Mouse (Mus musculus): ENCODE measurements at regions not wholly inside any gene's neighbourhood (a gene's known extent, or its start where the extent isn't known, plus 50 kb on each side); places are given as distances from the start of the nearest gene placed in this dataset.

DNA sequence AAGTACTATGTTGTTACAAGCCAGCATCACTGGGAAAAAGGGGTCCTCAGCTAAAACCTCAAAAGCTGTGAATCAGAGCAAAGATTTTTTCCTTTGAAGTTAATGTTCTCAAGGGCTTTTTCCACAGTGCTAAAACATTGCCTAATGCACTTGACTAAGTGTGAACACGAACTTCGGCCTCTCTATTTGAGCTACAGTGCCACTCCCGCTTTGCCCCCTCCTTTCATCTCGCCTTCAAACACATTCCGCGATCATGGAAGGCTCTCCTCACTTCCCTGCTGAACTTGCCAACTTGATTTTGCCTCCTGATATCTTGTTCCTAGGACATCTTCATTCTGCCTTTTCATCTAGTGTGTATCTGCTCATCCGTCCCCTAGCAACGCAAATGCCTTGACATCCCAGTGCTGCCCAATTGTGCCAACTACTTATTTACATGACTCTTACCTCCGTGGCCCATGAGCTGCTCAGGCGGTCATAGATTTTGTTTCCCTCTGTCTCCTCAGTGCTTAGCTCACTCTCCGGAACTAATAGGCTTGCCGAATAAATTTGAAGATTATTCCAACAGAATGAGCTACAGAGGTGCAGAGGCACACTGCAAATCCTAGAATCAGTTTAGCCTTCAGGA is 116.6 kb upstream of the Kcnip4 start:
- WGBS: 85% methylated on average over 12 of the region's 12 CpGs
- Histone ChIP-seq H3K9ac (ENCODE audit: low read depth, low read length) (no peak overlapping the region), H3K27me3 (replicated peaks; ENCODE audit: control insufficient read depth, insufficient read depth, low read length) (no peaks in the 10 kb centered on the region), H3K4me1 (replicated peaks; ENCODE audit: control insufficient read depth, insufficient read depth, low read length) (no peaks in the 10 kb centered on the region), H3K36me3 (ENCODE audit: control insufficient read depth, insufficient read depth, low read length) (no peaks in the 10 kb centered on the region), H3K4me2 (no peak overlapping the region), H3K9me3 (ENCODE audit: control insufficient read depth, low read length) (no peaks in the 10 kb centered on the region), H3K27ac (ENCODE audit: low read depth, low read length) (no peak overlapping the region), H3K4me3 (ENCODE audit: low read depth, low read length) (no peak overlapping the region)
- ATAC-seq (replicated peaks; ENCODE audit: low FRiP score) (no peak), DNase-seq (ENCODE audit: low spot score) (no peak)

DNA sequence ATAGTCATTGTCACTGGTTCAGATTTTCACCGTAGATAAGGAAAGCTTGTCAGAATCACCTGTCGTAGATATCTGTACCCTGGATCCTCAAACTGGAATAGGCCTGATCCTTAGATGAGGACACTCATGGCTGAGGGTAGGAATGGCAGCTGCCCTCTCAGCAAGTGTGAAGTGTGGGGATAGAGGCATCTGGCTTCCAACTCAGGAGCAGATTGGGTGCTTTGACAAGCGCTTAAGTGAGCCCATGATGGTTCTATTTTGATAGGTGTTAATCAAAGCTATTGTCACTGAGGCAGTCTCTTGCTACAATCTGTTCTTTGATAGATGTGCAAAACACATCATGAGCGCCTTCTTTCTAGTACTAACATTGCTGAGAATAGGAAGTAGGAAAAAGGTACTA is 114.9 kb upstream of the Kcnip4 start:
- H3K9ac ChIP-seq (ENCODE audit: low read depth, low read length): no peak overlapping the region
- no peaks in the 10 kb centered on the region for H3K36me3 ChIP-seq (ENCODE audit: control insufficient read depth, insufficient read depth, low read length)
- DNase-seq (ENCODE audit: low spot score): no peak
- H3K9me3 ChIP-seq (ENCODE audit: control insufficient read depth, low read length): no peaks in the 10 kb centered on the region
- 85% methylated on average over 4 of the region's 4 CpGs for WGBS
- no peak overlapping the region for H3K4me3 ChIP-seq (ENCODE audit: low read depth, low read length)
- no peak for ATAC-seq (replicated peaks; ENCODE audit: low FRiP score)
- H3K27ac ChIP-seq (ENCODE audit: low read depth, low read length): no peak overlapping the region
- no peaks in the 10 kb centered on the region for H3K27me3 ChIP-seq (replicated peaks; ENCODE audit: control insufficient read depth, insufficient read depth, low read length)
- no peaks in the 10 kb centered on the region for H3K4me1 ChIP-seq (replicated peaks; ENCODE audit: control insufficient read depth, insufficient read depth, low read length)
- no peak overlapping the region for H3K4me2 ChIP-seq

DNA sequence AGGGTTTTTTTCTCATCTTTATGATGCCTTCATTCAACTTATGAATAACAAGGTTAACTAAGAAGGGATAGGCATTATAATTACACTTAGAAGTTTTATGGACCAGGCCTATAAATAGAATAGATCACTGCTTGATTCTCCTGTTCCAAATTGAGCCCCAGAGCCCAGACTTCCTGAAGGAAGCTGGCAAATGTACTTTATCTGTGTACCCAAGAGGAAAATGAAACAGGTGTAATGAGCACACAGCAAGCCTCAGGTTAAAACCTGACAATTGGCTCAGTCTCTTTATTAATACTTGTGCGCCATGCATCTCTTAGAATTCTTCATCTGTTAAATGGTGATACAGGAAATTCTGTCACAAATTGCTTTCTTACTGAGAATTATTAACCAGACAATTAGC is 95.4 kb upstream of the Kcnip4 start:
- no peaks in the 10 kb centered on the region for H3K27me3 ChIP-seq (replicated peaks; ENCODE audit: control insufficient read depth, insufficient read depth, low read length)
- H3K27ac ChIP-seq (ENCODE audit: low read depth, low read length): no peak overlapping the region
- 85% methylated on average over 1 of the region's 1 CpGs for WGBS
- H3K9ac ChIP-seq (ENCODE audit: low read depth, low read length): no peak overlapping the region
- ATAC-seq (replicated peaks; ENCODE audit: low FRiP score): no peak
- no peaks in the 10 kb centered on the region for H3K4me1 ChIP-seq (replicated peaks; ENCODE audit: control insufficient read depth, insufficient read depth, low read length)
- H3K36me3 ChIP-seq (ENCODE audit: control insufficient read depth, insufficient read depth, low read length): no peaks in the 10 kb centered on the region
- H3K4me2 ChIP-seq: no peak overlapping the region
- H3K9me3 ChIP-seq (ENCODE audit: control insufficient read depth, low read length): no peaks in the 10 kb centered on the region
- no peak overlapping the region for H3K4me3 ChIP-seq (ENCODE audit: low read depth, low read length)
- DNase-seq (ENCODE audit: low spot score): no peak

DNA sequence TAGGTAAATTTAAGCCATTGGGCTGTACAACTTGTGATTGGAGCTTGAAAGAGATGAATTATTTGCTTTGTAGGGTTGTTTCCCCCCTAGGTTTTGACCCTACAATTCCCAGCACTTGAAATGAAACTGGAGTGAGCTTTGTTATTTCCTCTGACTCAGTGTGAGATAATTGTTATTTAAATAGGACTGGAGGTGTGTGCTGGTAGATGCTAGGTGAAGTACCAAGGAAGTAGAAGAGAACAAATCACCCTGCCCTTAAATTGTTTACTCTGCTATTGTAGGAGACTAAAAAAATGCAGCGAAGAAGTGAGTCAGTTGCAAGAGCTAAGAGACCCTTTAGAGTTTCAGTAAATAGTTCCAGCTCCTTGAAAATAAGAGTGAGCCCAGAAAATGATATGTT is 82.1 kb upstream of the Kcnip4 start:
- Histone ChIP-seq H3K9ac (ENCODE audit: low read depth, low read length) (no peak overlapping the region), H3K36me3 (ENCODE audit: control insufficient read depth, insufficient read depth, low read length) (no peaks in the 10 kb centered on the region), H3K4me1 (replicated peaks; ENCODE audit: control insufficient read depth, insufficient read depth, low read length) (no peaks in the 10 kb centered on the region), H3K9me3 (ENCODE audit: control insufficient read depth, low read length) (no peaks in the 10 kb centered on the region), H3K4me2 (no peak overlapping the region), H3K4me3 (ENCODE audit: low read depth, low read length) (no peak overlapping the region), H3K27me3 (replicated peaks; ENCODE audit: control insufficient read depth, insufficient read depth, low read length) (no peaks in the 10 kb centered on the region), H3K27ac (ENCODE audit: low read depth, low read length) (no peak overlapping the region)
- WGBS: 27% methylated on average over 1 of the region's 1 CpGs
- DNase-seq (ENCODE audit: low spot score) (no peak), ATAC-seq (replicated peaks; ENCODE audit: low FRiP score) (no peak)

DNA sequence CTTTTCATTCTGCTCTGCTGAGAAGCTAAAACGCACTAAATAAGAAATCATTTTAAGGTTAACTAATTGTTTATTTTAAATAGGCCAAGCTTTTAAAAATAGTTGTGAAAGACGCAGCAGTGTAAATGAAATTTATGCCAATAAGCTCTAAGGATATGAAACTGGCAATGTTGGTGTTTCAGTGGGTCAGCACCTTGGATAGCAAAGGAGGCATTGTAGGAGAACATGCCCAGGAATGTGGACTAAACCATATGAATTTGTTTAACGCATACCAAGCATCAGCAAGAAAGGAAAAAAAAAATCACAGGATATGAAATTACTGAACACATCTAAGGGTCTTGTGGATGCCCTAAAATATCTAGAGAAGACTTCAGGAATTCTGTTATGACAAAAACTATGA is 56.1 kb upstream of the Kcnip4 start:
- Histone ChIP-seq H3K9ac (ENCODE audit: low read depth, low read length) (no peak overlapping the region), H3K4me3 (ENCODE audit: low read depth, low read length) (no peak overlapping the region), H3K9me3 (ENCODE audit: control insufficient read depth, low read length) (no peaks in the 10 kb centered on the region), H3K4me1 (replicated peaks; ENCODE audit: control insufficient read depth, insufficient read depth, low read length) (no peaks in the 10 kb centered on the region), H3K27ac (ENCODE audit: low read depth, low read length) (no peak overlapping the region), H3K4me2 (no peak overlapping the region), H3K36me3 (ENCODE audit: control insufficient read depth, insufficient read depth, low read length) (no peaks in the 10 kb centered on the region), H3K27me3 (replicated peaks; ENCODE audit: control insufficient read depth, insufficient read depth, low read length) (no peaks in the 10 kb centered on the region)
- DNase-seq (ENCODE audit: low spot score) (no peak), ATAC-seq (replicated peaks; ENCODE audit: low FRiP score) (no peak)
- 75% methylated on average over 3 of the region's 3 CpGs for WGBS

DNA sequence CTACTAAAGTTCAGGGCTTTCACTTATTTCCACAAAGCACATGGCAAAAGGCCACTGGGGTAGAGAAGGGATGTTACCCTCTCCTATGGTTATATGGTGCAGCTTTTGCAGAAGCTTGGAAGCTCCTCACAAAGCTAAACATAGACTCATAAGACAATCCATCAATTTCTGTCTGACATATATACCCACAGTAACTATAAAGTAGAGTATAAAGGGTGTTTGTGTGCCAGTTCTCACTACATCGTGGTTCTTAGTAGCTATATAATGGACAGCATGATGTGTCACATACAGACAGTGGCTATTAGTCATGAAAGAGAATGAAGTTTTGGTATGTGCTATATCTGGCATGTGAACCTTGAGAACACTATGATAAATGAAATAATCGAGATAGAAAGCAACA is 51.2 kb upstream of the Kcnip4 start:
- H3K4me3 ChIP-seq (ENCODE audit: low read depth, low read length): no peak overlapping the region

More for the DNA sequence above, 51.2 kb upstream of the Kcnip4 start:
- Histone ChIP-seq H3K9me3 (ENCODE audit: control insufficient read depth, low read length) (no peaks in the 10 kb centered on the region), H3K4me2 (no peak overlapping the region), H3K36me3 (ENCODE audit: control insufficient read depth, insufficient read depth, low read length) (no peaks in the 10 kb centered on the region), H3K27ac (ENCODE audit: low read depth, low read length) (no peak overlapping the region), H3K9ac (ENCODE audit: low read depth, low read length) (no peak overlapping the region), H3K4me1 (replicated peaks; ENCODE audit: control insufficient read depth, insufficient read depth, low read length) (no peaks in the 10 kb centered on the region), H3K27me3 (replicated peaks; ENCODE audit: control insufficient read depth, insufficient read depth, low read length) (no peaks in the 10 kb centered on the region)
- WGBS: 52% methylated on average over 2 of the region's 2 CpGs
- DNase-seq (ENCODE audit: low spot score) (no peak), ATAC-seq (replicated peaks; ENCODE audit: low FRiP score) (no peak)

All from liver, embryonic 11.5 days (tissue).